Mouse (Mus musculus) lung, embryonic 16.5 days (tissue): ENCODE results near the gene Rxrb. TPM values are rescaled to one million over a fixed set of nuclear protein-coding genes. Genes with fewer than 3 reads are reported as not detected.
"Not testable (repeated sequence)": the region's sequence is repeated elsewhere in the genome, so short reads cannot be mapped to it uniquely, and the experiment has no call there.

ENCODE experiments used
- ATAC-seq: fragments of 200-750 bp; cut with Nextera tagmentation; 2 replicates; pipeline ENCODE4 v1.8.0; 2017; ENCODE audit warnings: low read depth, mild to moderate bottlenecking, moderate library complexity
- H3K27ac ChIP-seq: fragments of 300-500 bp; sonication (generic); 2 replicates; pipeline ENCODE4 v1.5.1; 2014; ENCODE audit warnings: mild to moderate bottlenecking, control low read depth, low read length
- H3K27me3 ChIP-seq: fragments of 300-500 bp; sonication (generic); 2 replicates; pipeline ENCODE4 v1.6.1; 2014; ENCODE audit warnings: low read depth, low read length, mixed read lengths; ENCODE audit not compliant: control insufficient read depth, insufficient read depth
- H3K36me3 ChIP-seq: fragments of 300-500 bp; sonication (generic); 2 replicates; pipeline ENCODE4 v1.6.1; 2014; ENCODE audit warnings: low read length; ENCODE audit not compliant: control insufficient read depth, insufficient read depth
- H3K4me1 ChIP-seq: fragments of 300-500 bp; sonication (generic); replicated peaks from 2 replicates; pipeline ENCODE4 v1.6.1; 2014; ENCODE audit warnings: low read length, mixed read lengths; ENCODE audit not compliant: control insufficient read depth, insufficient read depth
- H3K4me2 ChIP-seq: fragments of 300-500 bp; sonication (generic); 2 replicates; pipeline ENCODE4 v1.6.1; 2014; ENCODE audit warnings: low read depth, low read length, control low read depth
- H3K4me3 ChIP-seq: fragments of 300-500 bp; sonication (generic); 2 replicates; pipeline ENCODE4 v1.5.1; 2014; ENCODE audit warnings: mild to moderate bottlenecking, low read length, control low read depth
- H3K9ac ChIP-seq: fragments of 300-500 bp; sonication (generic); 2 replicates; pipeline ENCODE4 v1.6.1; 2014; ENCODE audit warnings: low read length, control low read depth
- H3K9me3 ChIP-seq: fragments of 300-500 bp; sonication (generic); 2 replicates; pipeline ENCODE4 v1.6.1; 2016; ENCODE audit warnings: low read length; ENCODE audit not compliant: control insufficient read depth
- WGBS: fragments of 180-500 bp; shearing (Covaris S2); extraction: QIAGEN DNeasy Blood & Tissue Kit; methylation state at CpG from one replicate; pipeline ENCODE4 v1.1.7; 2014; 5-methylcytosine and 5-hydroxymethylcytosine counted together
- polyA plus RNA-seq: library from polyadenylated mRNA; unstranded; fragments of >200 nt; fragmentation: Nextera tagmentation; extraction: Ambion mirVana; gene quantifications from 2 replicates; pipeline ENCODE4 v1.2.1, GENCODE M21; 2015

Rxrb gene
- 49.6 and 49.9 TPM in 2 replicates for polyA plus RNA-seq

DNA sequence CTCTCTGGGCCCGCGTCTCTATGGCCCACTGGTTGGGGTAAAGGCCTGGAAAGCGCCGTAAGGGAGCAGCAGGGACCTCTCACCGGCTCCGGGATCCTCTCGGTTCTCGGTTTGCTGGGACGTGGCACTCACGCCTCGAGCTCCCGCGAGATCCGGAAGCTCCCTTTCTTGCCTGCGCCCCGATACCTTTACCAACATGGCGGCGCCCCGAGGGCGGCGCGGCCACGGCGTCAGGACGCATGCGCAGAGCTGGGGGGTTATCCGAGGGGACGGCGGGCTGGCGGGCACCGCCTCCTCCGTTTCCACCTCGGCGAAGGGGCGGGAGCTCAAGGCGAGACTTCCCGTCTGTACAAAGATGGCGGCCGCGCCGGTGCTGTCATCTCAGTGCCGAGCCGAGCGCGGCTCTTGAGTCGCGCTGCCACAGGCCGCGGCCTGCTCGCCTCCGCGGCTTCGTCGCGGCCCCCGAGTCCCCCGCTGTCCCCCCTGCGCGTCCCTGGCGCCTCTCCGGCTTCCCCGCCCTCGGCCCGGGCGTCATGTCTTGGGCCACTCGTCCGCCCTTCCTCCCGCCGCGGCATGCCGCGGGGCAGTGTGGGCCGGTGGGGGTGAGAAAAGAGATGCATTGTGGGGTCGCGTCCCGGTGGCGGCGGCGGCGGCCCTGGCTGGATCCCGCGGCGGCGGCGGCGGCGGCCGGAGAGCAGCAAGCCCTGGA is at the start of gene Rxrb, which contains the start of gene Slc39a7:
Rxrb (plus strand) TSS at position 348 of the 709 bp plus-strand sequence.
Slc39a7 (minus strand) TSS at position 218 of the 709 bp plus-strand sequence.
- H3K27ac ChIP-seq, result peak within 1 kb of the TSS; percentile 98
- peaks cover 41% of the 10 kb centered on the region for H3K4me1 ChIP-seq
- no peaks in the 10 kb centered on the region for H3K9me3 ChIP-seq
- under 1% methylated on average over 71 of the region's 88 CpGs for WGBS
- H3K4me2 ChIP-seq, result peak within 1 kb of the TSS; percentile 95
- peak within 1 kb of the TSS; percentile 88 for H3K4me3 ChIP-seq
- H3K9ac ChIP-seq, result peak within 1 kb of the TSS; percentile 93
- peak; percentile 85 for ATAC-seq
- peaks cover 32% of the 10 kb centered on the region for H3K36me3 ChIP-seq
- H3K27me3 ChIP-seq, result no peaks in the 10 kb centered on the region

DNA sequence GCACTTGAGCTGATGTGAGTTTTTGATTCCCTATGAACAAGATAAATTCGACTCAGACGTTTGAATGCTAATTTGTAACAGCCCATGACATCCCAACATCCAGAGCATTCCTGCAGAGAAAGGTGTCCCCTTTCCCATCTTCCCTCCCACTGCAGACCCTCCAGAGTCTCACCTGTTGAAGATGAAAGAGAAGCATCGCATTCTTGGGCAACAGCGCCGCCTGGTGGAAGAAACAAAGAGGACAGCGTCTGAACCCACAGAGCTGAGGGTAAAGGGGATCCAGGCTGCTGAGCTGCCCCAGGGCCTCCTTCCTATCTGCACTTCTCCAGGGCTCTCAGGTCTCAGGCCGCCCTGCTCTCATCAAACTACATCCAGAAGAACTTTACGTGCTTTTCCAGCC is 49.5 kb upstream of the Rxrb start:
- H3K27ac ChIP-seq, ATAC-seq, H3K9me3 ChIP-seq, H3K4me3 ChIP-seq, H3K9ac ChIP-seq, H3K36me3 ChIP-seq: not testable (repeated sequence)
- WGBS, result 9% methylated on average over 8 of the region's 8 CpGs
- Histone ChIP-seq H3K4me2 (peak overlapping the region; percentile 58), H3K27me3 (peaks cover 28% of the 10 kb centered on the region), H3K4me1 (peaks cover 23% of the 10 kb centered on the region)

DNA sequence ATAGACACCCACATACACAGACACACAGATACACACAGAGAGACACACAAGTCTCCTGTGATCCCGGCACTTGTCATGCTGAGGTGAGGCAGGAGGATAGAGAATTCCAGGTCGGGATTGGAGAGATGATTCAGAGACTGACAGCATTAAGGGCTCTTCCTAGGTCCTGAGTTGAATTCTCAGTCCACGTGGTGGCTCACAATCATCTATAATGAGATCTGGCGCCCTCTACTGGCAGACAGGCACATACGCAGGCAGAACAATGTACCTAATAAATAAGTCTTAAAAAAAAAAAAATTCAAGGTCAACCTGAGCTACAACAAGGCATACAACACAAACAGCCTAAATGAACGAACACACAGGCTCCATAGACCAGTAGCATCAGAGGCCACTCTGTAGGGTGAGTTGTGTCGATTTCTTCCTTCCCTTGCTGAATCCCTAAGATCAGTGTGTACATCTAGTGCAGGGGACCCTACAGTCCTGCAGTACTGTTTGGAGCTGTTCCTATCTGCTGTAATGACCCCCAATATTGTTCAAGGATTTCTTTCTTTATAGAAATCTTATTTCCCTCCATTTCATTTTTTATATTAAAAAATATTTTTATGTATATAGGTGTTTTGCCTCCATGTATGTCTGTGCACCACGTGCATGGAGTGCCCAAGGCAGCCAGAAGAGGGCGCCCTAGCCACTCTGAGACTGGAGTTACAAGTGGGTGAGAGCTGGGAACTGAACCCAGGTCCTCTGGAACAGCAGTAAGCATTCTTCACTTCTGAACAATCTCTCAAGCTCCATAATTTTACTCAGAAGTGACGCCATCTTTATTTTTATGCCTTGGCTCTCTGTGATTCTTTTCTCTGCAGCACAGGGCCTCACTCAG is 39.6 kb upstream of the Rxrb start:
- Histone ChIP-seq H3K4me1 (no peaks in the 10 kb centered on the region), H3K36me3 (no peaks in the 10 kb centered on the region), H3K4me2 (no peak overlapping the region), H3K27me3 (no peaks in the 10 kb centered on the region), H3K9ac (no peak overlapping the region), H3K9me3 (no peaks in the 10 kb centered on the region), H3K4me3 (no peak overlapping the region), H3K27ac (no peak overlapping the region)
- WGBS, result 28% methylated on average over 10 of the region's 10 CpGs
- ATAC-seq, result peak; percentile 26; the same call in 1 of the 2 replicates

DNA sequence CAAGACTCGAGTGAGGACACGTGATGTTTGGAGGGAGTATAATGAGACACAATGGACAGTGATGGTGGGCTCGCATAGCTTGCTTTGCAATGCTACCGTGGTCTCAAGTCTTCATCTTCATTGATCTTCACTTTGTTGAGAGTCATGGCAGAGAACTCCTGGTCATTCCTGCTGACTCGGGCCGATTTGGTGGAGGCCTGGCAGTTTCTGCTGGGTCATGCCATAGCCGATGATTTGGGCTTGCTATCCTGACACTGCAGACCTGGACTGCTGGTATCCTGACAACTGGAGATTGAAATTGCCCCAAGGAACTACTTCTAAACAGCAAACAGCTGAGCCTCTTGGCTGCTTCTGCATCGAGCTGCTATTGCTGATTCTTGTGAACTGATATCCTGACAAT is 36.7 kb upstream of the Rxrb start:
- 84% methylated on average over 8 of the region's 8 CpGs for WGBS
- Histone ChIP-seq H3K9ac (no peak overlapping the region), H3K9me3 (no peaks in the 10 kb centered on the region), H3K4me2 (no peak overlapping the region), H3K36me3 (no peaks in the 10 kb centered on the region), H3K4me3 (no peak overlapping the region), H3K27me3 (peaks cover 10% of the 10 kb centered on the region), H3K27ac (no peak overlapping the region), H3K4me1 (0 out of 2 replicates have a peak, but pooled peaks cover 3% of the 10 kb centered on the region)
- ATAC-seq, result no peak

DNA sequence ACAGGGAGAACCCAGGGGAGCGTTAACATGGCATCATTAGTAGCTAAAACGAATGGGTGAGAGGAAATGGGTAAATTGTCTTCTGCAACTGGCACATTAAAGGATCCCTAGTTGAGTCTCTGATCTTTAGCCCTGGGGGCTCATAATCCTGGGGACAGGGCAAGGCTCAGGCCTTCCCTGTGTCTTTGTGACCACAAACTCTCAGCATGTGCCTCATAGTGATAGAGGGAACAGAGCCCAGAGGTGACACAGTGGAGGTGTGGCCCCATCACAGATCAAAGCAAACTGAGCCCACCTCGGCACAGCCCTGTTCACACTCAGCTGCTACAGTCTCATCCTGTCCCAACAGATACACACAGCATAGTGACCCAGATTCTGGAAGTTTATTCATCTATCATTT is 36.0 kb upstream of the Rxrb start:
- H3K4me3 ChIP-seq, result no peak overlapping the region
- WGBS, result 40% methylated on average over 3 of the region's 3 CpGs
- H3K4me1 ChIP-seq, result peaks cover 6% of the 10 kb centered on the region; the same call in 1 of the 2 replicates
- no peak overlapping the region for H3K4me2 ChIP-seq
- H3K9ac ChIP-seq, result no peak overlapping the region
- no peak for ATAC-seq
- no peaks in the 10 kb centered on the region for H3K9me3 ChIP-seq
- no peaks in the 10 kb centered on the region for H3K36me3 ChIP-seq
- H3K27ac ChIP-seq, result no peak overlapping the region
- H3K27me3 ChIP-seq, result peaks cover 15% of the 10 kb centered on the region

DNA sequence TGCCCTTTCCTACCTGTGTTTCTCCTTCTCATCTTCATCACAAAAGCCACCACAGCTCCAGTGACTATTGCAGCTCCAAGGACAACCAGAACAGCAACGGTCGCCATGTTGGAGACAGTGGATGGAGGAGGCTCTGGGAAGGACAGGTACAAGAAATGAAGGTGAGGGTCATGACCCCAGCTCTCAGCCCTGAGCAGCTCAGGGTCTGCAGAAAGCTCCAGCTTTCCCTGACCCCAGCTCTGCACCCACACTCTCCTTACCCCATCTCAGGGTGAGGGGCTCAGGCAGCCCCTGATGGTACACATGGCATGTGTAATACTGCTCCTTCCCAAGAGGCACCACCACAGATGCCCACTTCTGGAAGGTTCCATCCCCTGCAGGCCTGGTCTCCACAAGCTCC is 34.6 kb upstream of the Rxrb start:
- WGBS, result 86% methylated on average over 2 of the region's 2 CpGs
- H3K4me2 ChIP-seq, H3K36me3 ChIP-seq, ATAC-seq, H3K9ac ChIP-seq, H3K27ac ChIP-seq, H3K4me1 ChIP-seq, H3K4me3 ChIP-seq, H3K9me3 ChIP-seq: not testable (repeated sequence)
- H3K27me3 ChIP-seq, result peaks cover 18% of the 10 kb centered on the region

DNA sequence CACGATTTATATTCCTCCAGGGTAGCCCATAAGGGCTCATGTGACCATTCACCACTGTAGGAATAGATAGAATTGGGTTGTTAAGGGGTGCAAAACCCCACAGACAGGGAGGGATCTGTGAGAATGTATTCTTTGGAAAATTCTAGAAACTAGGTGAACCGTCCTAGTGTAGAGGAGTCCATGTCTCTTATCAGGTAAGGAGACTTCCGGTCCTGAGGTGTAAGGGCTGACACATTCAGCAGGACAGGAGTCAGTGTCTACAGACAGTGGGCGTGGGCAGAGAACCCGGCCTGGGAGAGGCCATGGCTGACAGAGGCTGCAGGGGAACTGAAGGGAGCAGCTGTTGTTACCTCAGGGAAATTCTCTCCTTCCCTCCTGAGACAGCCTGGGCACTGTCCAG is 32.9 kb upstream of the Rxrb start:
- H3K27ac ChIP-seq, H3K9ac ChIP-seq, H3K9me3 ChIP-seq, H3K4me2 ChIP-seq, H3K36me3 ChIP-seq, H3K4me1 ChIP-seq, H3K4me3 ChIP-seq, ATAC-seq: not testable (repeated sequence)
- 40% methylated on average over 5 of the region's 5 CpGs for WGBS
- peaks cover 18% of the 10 kb centered on the region for H3K27me3 ChIP-seq

DNA sequence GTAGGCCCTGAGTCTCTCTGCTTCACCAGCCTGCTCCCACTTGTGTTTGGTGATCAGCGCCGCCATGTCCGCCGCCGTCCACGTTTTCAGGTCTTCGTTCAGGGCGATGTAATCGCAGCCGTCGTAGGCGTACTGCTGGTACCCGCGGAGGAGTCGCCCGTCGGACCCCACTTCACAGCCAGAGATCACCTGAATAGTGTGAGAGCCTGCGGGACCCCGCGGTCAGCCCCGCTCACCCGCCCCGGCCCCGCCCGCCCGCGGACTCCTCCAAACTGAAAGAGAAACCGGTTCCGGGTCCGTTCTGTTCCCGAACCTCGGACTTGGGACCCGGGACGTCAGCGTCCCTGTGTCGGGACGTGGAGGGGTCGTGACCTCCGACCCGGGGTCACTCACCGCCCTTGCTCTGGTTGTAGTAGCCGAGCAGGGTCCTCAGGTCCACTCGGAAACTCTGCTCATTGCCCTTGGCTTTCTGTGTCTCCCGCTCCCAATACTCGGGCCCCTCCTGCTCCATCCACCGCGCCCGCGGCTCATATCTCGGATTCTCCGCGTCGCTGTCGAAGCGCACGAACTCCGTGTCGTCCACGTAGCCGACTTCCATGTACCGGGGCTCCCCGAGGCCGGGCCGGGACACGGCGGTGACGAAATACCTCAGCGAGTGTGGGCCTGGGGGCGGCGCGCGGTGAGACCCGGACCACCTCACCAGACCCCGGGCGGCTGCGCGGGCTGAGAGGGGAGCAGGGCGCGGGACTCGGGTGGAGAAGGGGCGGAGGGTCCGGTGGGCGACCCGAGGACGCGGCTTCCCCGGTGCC is 32.1 kb upstream of the Rxrb start:
- peaks cover 6% of the 10 kb centered on the region; the same call in 1 of the 2 replicates for H3K4me1 ChIP-seq
- no peaks in the 10 kb centered on the region for H3K36me3 ChIP-seq
- peak; percentile 51 for ATAC-seq
- H3K27ac ChIP-seq, result no peak overlapping the region
- peak overlapping the region; percentile 60 for H3K4me3 ChIP-seq
- peak overlapping the region; percentile 68 for H3K9ac ChIP-seq
- H3K27me3 ChIP-seq, result peaks cover 18% of the 10 kb centered on the region
- H3K9me3 ChIP-seq, result no peaks in the 10 kb centered on the region
- WGBS, result 1% methylated on average over 86 of the region's 87 CpGs
- H3K4me2 ChIP-seq, result peak overlapping the region; percentile 94
